Mouse (Mus musculus) small intestine, adult 2 months (tissue): ENCODE measurements at regions not wholly inside any gene's neighbourhood (a gene's known extent, or its start where the extent isn't known, plus 50 kb on each side); places are given as distances from the start of the nearest gene placed in this dataset.
A peak's percentile ranks its signal among the peaks of the same experiment; 100 is the strongest.
"Not testable (repeated sequence)": the region's sequence is repeated elsewhere in the genome, so short reads cannot be mapped to it uniquely, and the experiment has no call there.

Experiments used
- H3K27ac ChIP-seq: fragments of 200-500 bp; 2 replicates; pipeline ENCODE4 v1.5.1; 2012; ENCODE audit warnings: low read depth, low read length, control low read depth, inconsistent platforms; ENCODE audit not compliant: insufficient read depth
- H3K27me3 ChIP-seq: fragments of 200-500 bp; 2 replicates; pipeline ENCODE4 v1.6.1; 2012; ENCODE audit warnings: mild to moderate bottlenecking, moderate library complexity, low read length, inconsistent platforms; ENCODE audit not compliant: control insufficient read depth, insufficient read depth
- H3K36me3 ChIP-seq: fragments of 200-500 bp; 2 replicates; pipeline ENCODE4 v1.6.1; 2012; ENCODE audit warnings: mild to moderate bottlenecking, low read length, control low read depth, inconsistent platforms; ENCODE audit not compliant: control insufficient read depth, insufficient read depth
- H3K4me1 ChIP-seq: fragments of 200-500 bp; 2 replicates; pipeline ENCODE4 v1.6.1; 2012; ENCODE audit warnings: low read length, inconsistent platforms, mixed read lengths; ENCODE audit not compliant: control insufficient read depth, insufficient read depth, insufficient read length
- H3K4me3 ChIP-seq: fragments of 200-500 bp; 2 replicates; pipeline ENCODE4 v1.5.1; 2012; ENCODE audit warnings: low read depth, mild to moderate bottlenecking, control low read depth, inconsistent platforms, low read length, moderate library complexity
- CTCF ChIP-seq: fragments of 200-500 bp; IDR thresholded peaks from 2 replicates; pipeline ENCODE4 v1.5.1; 2012; ENCODE audit warnings: low read depth, mild to moderate bottlenecking, control low read depth, inconsistent platforms, low read length, moderate library complexity, mixed read lengths; ENCODE audit not compliant: insufficient replicate concordance, insufficient read length; ENCODE audit errors: extremely low read depth
- POLR2A ChIP-seq: fragments of 200-500 bp; IDR thresholded peaks from 2 replicates; pipeline ENCODE4 v1.6.1; 2012; ENCODE audit warnings: low read depth, mild to moderate bottlenecking, control low read depth, inconsistent platforms, low read length, moderate library complexity
- WGBS: fragments of 180-500 bp; shearing (Covaris S2); methylation state at CpG from one replicate; pipeline ENCODE4 v1.1.7; 2018; 5-methylcytosine and 5-hydroxymethylcytosine counted together

- no peak overlapping the region for H3K27ac ChIP-seq
- 66% methylated on average over 4 of the region's 4 CpGs for WGBS
- H3K4me3 ChIP-seq: no peak overlapping the region
- H3K27me3 ChIP-seq: no peaks in the 10 kb centered on the region
- H3K4me1 ChIP-seq: no peaks in the 10 kb centered on the region
- no peaks in the 10 kb centered on the region for H3K36me3 ChIP-seq
- TF ChIP-seq POLR2A (no peak), CTCF (no peak)
These were observed 536.2 kb downstream of the Trhde start for GRCm38 (mm10) chr10:114265927-114266326.

- TF ChIP-seq POLR2A (no peak), CTCF (no peak)
These were observed 560.5 kb downstream of the Trhde start for GRCm38 (mm10) chr10:114241606-114242005.

GRCm38 (mm10) chr10:114227635-114228034 lies 574.5 kb downstream of the Trhde start:
- no peak for TF ChIP-seq CTCF
- no peak for TF ChIP-seq POLR2A
- H3K27me3 ChIP-seq: no peaks in the 10 kb centered on the region

More at GRCm38 (mm10) chr10:114241606-114242005, 560.5 kb downstream of the Trhde start:
- 74% methylated on average over 4 of the region's 4 CpGs for WGBS
- Histone ChIP-seq H3K27me3 (no peaks in the 10 kb centered on the region), H3K36me3 (no peaks in the 10 kb centered on the region), H3K27ac (no peak overlapping the region), H3K4me1 (no peaks in the 10 kb centered on the region), H3K4me3 (no peak overlapping the region)

GRCm38 (mm10) chr10:114201583-114201982 lies 600.5 kb downstream of the Trhde start:
- peak overlapping the region; percentile 45; the same call in 1 of the 2 replicates for H3K27ac ChIP-seq

More at GRCm38 (mm10) chr10:114227635-114228034, 574.5 kb downstream of the Trhde start:
- Histone ChIP-seq H3K4me3 (no peak overlapping the region), H3K4me1 (no peaks in the 10 kb centered on the region), H3K27ac (no peak overlapping the region), H3K36me3 (no peaks in the 10 kb centered on the region)
- 42% methylated on average over 3 of the region's 3 CpGs for WGBS

GRCm38 (mm10) chr10:114200939-114201338 lies 601.2 kb downstream of the Trhde start:
- no peak overlapping the region for H3K27ac ChIP-seq
- H3K4me3 ChIP-seq: no peak overlapping the region
- no peak for TF ChIP-seq CTCF
- TF ChIP-seq POLR2A: no peak
- no peaks in the 10 kb centered on the region for H3K27me3 ChIP-seq
- no peaks in the 10 kb centered on the region for H3K4me1 ChIP-seq
- WGBS: 73% methylated on average over 2 of the region's 2 CpGs
- no peaks in the 10 kb centered on the region for H3K36me3 ChIP-seq

More at GRCm38 (mm10) chr10:114201583-114201982, 600.5 kb downstream of the Trhde start:
- Histone ChIP-seq H3K4me1 (no peaks in the 10 kb centered on the region), H3K4me3 (no peak overlapping the region), H3K36me3 (no peaks in the 10 kb centered on the region), H3K27me3 (no peaks in the 10 kb centered on the region)
- WGBS: 86% methylated on average over 4 of the region's 4 CpGs
- TF ChIP-seq POLR2A: no peak
- no peak for TF ChIP-seq CTCF

GRCm38 (mm10) chr10:114186287-114186686 lies 615.8 kb downstream of the Trhde start:
- H3K27me3 ChIP-seq: no peaks in the 10 kb centered on the region
- TF ChIP-seq CTCF (no peak), POLR2A (no peak)
- no peaks in the 10 kb centered on the region for H3K36me3 ChIP-seq
- no peak overlapping the region for H3K27ac ChIP-seq
- H3K4me1 ChIP-seq: no peaks in the 10 kb centered on the region
- WGBS: 95% methylated on average over 1 of the region's 1 CpGs
- no peak overlapping the region for H3K4me3 ChIP-seq

- not testable (repeated sequence) for H3K27me3 ChIP-seq, H3K36me3 ChIP-seq, H3K27ac ChIP-seq, H3K4me1 ChIP-seq, H3K4me3 ChIP-seq
- WGBS: 71% methylated on average over 9 of the region's 9 CpGs
These were observed 658.8 kb downstream of the Trhde start for GRCm38 (mm10) chr10:114143345-114143744.

- no peak overlapping the region for H3K27ac ChIP-seq
- 94% methylated on average over 1 of the region's 1 CpGs for WGBS
- TF ChIP-seq POLR2A (no peak), CTCF (no peak)
These were observed 664.2 kb downstream of the Trhde start for GRCm38 (mm10) chr10:114137924-114138323.

More at GRCm38 (mm10) chr10:114137924-114138323, 664.2 kb downstream of the Trhde start:
- Histone ChIP-seq H3K4me3 (no peak overlapping the region), H3K27me3 (no peaks in the 10 kb centered on the region), H3K4me1 (no peaks in the 10 kb centered on the region), H3K36me3 (no peaks in the 10 kb centered on the region)
